Mouse (Mus musculus) testis, postnatal 10 days (tissue): ENCODE data around the gene Pdzk1ip1.

Experiments
- DNase-seq: peaks from one replicate; pipeline ENCODE4 v3.0.0; 2021; ENCODE audit warnings: low spot score

The Pdzk1ip1 gene

DNA sequence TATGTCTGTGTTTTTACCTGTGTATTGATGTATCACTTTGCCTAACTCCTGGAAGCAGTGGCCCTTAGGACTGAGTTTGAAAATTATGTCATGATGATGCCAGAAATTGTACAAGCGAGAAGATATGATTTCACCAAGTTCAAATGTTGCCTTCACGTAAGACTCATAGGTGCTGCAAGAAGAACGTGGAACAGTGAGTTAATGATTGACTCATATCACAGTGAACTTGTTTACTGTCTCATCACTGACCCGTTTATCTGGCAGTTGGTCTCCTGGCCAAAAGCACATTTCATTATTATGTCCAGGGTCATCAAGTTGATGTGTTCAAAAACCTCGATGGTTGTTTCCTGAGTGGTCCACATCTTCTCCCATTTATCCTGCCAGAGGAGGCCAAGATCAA lies 33.1 kb downstream of the Pdzk1ip1 start:
- no peak for DNase-seq

DNA sequence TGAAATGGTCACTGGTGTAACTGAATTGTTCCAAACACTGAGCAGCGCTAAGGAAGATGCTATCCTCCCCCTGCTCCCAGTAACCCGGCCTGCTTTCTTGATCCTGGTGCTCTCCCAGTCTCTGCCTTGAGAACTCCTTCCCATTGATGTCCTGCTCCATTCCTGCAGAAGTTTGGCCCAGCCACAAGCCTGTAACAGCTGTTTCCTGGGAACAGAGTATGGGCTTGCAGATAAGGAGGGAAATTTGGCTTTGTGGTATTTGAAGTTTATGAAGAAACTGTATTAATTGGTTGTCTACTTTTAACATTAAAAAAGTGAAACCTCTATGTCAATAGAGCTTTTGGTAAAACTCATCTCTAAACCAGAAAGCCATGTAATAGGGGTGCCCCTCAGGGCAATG lies 35.0 kb downstream of the Pdzk1ip1 start:
- no peak for DNase-seq

DNA sequence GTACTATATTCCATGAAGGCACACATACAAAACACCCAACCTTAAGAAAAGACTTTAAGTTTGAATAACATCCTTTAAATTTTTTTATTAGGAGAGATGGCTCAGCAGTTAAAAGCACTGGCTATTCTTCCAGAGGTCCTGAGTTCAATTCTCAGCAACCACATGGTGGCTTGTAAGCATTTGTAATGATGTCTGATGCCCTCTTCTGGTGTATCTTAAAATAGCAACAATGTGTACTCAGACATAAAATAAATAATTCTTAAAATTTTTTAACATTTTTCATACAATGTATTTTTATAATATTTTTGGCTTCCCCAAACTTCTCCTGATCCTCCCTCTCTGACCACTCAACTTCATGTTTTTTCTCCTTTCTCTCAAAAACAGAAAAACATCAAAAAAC lies 36.2 kb downstream of the Pdzk1ip1 start:
- DNase-seq, result no peak

DNA sequence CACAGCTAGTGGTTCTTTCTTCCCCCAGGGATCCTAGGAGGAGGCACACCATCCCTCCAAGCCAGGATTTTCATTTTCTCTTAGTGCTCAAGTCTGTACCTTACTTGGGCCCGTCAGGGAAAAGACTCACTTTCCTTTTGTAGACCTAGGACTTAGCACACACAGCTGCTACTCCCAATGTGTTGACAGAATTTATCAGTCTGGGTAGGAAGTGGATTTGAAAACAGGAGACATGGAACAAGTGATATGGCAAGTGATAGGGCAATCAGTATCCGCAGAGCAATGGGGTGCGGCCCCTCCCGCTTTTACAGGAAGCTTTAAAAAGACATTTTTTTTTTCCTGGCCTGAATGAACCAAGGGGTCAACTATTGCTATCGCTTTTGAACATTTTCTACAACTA lies 44.6 kb downstream of the Pdzk1ip1 start:
- DNase-seq, result no peak

DNA sequence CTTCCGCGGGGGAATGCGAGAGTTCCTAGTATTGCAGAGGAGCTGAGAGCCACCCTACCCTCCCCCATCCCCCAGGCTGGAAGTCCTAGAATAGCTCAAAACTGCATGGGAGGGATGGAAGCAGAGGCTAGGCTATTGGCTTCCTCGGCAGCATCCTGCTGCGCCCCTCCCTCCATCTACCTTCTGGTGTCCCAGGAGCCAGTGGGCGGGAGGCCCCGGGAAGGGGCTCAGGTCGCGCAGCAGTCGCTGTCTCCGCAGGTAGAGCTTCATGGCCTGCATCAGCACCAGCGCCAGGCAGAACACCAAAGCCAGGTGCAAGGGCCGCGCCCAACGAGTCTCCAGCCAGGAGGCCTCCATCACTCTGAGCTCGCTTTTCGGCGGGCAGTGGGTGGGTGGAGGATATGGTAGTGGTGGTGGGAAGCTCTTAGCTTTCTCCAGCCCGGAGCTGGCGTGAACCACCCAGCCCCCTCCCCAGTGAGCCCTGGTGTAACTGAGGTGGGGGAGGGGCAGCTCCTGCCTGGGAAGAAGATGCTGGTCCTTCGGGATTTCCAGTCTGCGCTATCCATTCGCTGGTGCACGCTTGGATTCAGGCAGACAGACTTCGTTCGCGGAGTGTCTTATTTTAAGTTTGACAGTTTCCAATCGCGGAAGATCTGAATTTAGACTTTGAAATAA lies 45.2 kb downstream of the Pdzk1ip1 start, which contains the start of gene Cyp4x1:
Cyp4x1 (minus strand) TSS at position 661 of the 675 bp plus-strand sequence.
- DNase-seq, result no peak

DNA sequence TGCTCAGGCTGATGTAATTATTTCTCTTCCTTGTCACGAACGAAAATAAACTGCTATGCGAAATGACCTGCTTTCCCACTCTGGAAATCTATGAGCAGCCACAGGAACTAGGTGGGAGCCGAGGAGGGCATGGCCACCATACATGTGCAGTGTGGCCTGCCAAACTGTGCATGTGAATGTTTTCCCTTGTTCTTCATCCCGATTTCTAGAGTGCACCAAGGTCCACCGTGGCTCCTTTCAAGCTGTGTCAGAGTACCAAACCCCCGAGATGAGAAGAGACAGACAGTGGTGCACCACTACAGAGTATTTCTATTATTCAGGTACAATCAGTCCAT lies 45.8 kb downstream of the Pdzk1ip1 start:
- no peak for DNase-seq
